Mouse (Mus musculus) embryo, embryonic 10 days (tissue): ENCODE data around the gene Aplp2.

Experiments
- DNase-seq: peaks from one replicate; pipeline ENCODE4 v3.0.0-alpha.2; 2015; ENCODE audit warnings: low spot score

Aplp2 gene

GRCm38 (mm10) chr9:31211690-31212499 lies at the start of gene Aplp2:
Gene Aplp2, minus strand, starts transcription at chr9:31211815.
- DNase-seq = peak; percentile 99

DNA sequence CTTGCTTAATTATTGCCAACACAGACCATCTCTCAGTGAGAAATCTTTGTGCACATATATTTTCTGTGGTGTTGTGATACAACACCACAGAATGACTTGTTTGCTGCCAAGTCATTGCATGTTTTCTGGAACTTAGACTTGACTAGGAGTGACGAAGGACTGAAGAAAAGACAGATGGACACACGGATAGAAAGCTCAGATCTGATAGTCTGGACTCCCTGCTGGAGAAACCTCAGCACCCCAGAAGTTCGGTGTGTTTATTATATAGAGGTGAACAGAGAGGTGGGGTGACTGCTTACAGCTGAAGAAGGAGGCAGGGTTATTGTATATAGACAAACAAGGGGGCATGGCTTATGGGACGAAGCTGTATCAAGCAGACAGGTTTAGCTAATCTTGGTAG lies 48.6 kb upstream of the Aplp2 start:
- DNase-seq = no peak

DNA sequence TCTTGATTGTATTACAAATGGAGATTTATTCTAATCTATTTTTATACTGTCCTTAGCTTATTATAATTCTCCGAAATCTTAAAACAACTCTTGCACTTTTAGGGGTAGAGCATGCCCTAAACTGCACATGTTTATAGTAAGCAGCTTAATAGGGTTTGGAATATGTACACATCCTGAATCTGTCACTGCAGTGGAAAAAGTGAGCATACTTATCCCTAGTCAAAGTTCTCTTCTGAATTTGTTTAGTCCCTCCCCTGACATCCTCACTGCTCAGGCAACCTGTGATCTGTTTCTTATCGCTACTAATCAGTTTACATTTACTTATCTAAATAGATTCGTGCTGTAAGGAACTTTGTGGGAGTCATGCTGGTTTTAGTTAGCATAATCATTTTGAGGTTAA lies 46.6 kb upstream of the Aplp2 start:
- no peak for DNase-seq

GRCm38 (mm10) chr9:31255953-31256352 lies 44.3 kb upstream of the Aplp2 start:
- DNase-seq = no peak

DNA sequence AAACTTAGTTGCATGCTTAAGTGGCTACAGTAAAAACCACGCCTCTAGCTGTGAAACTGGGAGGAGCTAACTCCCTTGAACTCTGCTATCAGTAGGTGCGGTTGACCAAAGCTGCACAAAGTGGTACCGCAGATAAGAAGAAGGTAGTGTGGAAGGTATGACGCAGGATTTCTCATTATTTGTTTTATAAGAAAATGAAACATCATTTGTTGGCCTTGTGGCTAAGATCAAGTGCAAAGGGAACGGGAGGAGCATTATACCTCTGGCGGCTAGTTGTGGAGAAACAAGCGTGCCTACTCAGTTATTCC lies 43.0 kb upstream of the Aplp2 start:
- no peak for DNase-seq

DNA sequence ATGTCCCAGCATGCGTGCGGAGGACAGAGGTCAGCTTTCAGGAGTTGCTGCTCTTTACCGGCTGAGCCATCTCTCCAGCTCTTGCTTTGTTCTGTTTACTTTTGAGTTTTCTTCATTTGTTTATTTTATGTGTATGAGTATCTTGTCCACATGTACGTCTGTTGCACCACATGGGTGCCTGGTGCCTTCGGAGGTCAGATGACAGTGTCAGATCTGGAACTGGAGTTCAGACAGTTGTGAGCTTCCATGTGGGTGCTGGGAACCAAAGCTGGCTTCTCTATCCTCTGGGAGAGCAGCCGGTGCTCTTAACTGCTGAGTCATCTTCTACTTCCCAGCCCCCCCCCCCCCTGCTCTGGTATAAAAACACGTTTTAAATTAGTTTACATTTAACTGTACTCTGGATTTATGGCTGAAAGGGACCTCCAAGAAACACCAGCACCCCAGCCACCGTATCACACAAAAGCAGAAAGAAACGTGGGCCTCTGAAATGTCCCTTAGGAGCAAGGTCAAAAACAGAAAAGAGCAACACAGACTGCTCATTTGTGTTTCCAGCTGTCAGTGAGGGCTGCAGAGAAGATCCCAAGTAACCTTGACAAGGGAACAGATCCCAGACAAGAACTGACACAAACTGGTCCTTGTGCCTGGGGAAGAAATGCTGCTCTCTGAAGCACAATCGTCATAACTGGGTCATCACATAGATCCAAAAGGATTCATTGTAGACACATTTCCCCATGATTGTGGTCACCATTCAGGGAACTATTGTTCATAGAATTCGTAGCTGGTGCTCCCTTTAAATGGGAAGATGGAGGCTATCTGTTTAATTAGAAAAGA lies 42.5 kb upstream of the Aplp2 start:
- no peak for DNase-seq

- peak; percentile 62 for DNase-seq
Measured at GRCm38 (mm10) chr9:31253311-31253734, 41.7 kb upstream of the Aplp2 start.

DNA sequence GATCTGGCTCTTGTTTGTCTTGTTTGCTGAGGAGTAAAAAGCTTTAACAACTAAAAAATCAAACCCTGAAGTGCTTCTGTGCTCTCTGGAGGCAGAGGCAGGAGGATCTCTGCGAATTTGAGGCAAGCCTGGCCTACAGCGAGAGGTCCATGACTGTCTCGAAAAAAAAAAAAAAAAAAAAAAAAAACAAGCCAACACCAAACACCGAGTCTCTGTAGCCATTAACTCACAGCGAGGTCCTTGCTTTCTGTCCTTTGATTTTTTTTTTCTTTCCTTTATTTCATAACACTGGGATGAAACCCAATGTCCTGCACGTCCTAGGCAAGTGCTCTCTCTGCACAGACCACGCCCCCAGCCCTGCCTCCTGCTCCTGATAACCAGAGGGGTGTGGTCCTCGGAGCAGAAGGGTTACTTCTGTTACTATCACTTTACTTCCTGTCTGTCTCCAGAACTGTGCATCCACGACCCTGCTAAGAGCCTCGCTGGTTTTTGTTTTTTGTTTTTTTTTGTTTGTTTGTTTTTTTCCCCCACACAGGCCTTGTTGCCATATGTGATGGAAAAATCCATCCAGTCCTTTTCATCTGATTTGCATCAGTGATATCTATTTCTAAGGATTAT lies 40.7 kb upstream of the Aplp2 start:
- peak; percentile 28 for DNase-seq

DNA sequence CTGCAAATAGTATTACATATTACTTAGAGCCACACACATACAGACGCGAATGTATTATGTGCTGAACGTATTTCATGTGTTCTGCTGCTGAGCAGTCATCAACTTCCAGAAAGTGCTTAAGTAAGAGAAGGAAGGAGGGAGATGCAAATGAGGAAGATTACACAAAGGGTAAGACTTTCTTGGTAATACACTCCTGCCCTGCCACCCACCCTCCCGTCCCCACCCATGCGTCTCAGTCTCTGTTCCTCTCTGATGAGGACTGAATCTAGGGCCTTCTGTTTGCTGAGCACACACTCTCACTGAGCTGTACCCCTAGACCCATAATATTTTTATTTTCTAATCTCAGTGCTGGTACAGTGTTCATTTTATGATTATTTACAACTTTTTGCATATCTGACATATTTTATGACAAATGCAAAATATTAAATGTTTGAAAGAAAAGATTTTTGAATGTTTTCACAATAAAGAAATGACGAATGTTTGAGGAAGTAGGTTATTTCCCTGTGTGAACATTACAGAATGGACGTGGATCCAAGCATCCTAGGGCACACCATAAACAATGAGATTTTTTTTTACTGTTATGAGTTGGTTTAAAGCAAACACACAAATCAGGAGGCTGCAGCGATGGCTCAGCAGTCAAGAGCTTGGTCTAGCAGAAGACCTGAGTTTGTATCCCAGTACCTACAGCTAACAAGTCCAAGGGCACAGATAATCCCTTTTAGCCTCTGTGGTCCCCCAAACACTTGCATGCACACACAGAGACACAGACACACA lies 36.0 kb upstream of the Aplp2 start:
- no peak for DNase-seq

- no peak for DNase-seq
Measured at GRCm38 (mm10) chr9:31246421-31246820, 34.8 kb upstream of the Aplp2 start.

- no peak for DNase-seq
Measured at GRCm38 (mm10) chr9:31245006-31245405, 33.4 kb upstream of the Aplp2 start.

GRCm38 (mm10) chr9:31243939-31244333 lies 32.3 kb upstream of the Aplp2 start:
- DNase-seq = no peak

- DNase-seq = no peak
Measured at GRCm38 (mm10) chr9:31243306-31243938, 31.8 kb upstream of the Aplp2 start.

DNA sequence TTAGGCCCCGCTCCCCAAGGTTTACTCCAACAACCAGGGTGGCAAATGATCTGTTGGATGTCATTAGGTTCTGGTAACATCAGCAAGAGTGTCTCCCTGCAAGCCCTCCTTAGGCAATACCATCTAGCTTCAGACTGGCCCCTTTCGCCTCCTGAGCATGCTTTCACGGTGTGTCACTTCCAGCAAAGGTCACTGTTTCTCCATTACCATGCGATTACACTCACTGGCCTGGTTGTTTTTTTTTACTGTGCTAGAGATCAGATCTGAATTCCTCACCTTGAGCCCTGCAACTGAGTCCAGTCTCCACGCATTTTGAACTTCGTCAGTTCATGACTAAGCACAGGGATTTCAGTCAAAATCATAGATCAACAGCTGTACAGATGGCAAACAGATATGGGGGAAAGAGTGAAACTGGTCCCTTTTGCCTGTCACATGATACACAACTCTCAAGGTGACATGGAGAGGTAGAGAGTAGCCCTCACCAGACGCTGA lies 29.6 kb upstream of the Aplp2 start:
- DNase-seq = no peak

DNA sequence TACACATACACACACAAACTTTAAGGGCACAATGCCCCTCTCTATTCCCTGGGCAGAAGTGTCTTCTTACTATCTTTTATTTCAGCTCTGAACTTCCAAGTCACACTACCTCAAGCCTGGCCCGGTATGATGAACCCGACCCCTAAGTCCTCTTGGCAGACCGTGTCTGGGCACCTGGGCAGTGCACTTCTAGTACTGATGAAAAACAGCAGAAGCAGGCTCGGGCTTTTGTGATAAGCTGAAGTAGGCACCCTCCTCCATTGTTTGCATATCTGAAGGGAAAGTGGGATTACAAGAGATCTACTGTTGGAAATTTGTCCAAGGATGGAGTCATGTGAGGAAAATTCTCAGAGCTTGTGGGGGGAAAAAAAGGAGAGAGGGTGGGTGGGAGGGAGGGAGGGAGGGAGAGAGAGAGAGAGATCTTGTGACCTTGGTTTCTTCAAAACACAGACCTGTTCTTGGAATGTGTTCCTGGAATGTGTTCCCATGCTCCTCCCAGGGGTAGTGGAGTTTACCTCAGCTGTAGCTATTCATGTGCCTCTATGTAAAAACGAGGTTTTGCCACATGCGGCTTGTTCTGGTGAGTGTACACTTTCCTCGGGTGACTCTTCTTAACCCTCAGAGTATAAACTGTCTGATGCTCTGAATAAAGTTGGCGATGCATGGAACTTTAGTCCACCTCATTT lies 29.1 kb upstream of the Aplp2 start:
- no peak for DNase-seq

DNA sequence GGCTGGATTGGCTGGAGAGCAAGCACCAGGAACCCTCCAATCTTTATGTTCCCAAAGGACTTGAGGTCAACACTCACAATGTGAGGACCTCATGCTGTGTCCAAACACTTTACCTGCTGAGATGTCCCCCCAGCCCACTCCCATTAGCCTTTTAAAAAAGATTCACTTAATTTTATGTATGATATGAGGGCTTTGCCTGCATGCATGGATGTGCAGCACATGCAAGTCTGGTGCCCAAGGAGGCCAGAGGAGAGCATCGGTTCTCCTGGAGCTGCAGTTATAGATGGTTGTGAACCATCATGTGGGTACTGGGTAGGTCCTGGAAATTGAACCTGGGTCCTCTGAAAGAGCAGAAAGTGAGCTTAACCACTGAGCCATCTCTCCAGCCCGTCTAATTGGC lies 27.9 kb upstream of the Aplp2 start:
- no peak for DNase-seq

DNA sequence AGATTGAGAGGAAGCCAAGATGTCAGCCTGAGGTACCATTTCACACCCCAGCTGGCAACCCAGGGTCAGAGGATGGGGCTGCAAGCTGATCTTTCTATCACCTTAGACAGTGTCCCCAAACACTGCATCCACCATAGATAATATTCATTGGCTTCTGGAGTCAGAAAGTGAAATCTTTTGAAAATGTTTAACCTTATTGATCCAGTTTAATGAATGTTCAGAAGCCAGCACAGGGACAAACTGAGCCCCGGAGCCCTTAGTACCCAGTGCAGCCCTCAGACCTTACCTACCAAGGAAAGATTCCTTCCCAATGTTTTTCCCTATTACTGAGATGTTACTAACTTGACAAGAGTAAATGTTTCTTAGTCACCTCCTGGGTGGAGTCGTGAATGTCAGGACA lies 26.9 kb upstream of the Aplp2 start:
- no peak for DNase-seq

DNA sequence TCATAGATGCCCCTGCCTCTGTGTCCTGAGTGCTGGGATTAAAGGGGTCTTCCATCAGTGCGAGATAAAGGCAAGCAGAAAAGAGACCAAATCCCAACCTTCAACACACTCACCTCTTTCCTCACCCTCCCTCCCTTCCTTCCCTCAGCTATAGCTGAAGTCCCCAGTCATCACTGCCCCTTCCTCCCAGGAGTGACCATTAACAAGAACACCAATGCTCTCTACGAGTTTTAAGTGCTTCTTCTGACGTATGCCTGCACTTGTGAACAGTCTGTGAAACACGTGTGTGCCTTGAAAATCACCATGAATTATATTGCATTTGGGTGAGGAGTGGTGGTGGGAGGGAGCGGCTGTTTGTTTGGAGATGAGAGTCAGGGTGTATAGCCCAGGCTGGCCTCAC lies 24.5 kb upstream of the Aplp2 start:
- no peak for DNase-seq

GRCm38 (mm10) chr9:31235489-31235888 lies 23.9 kb upstream of the Aplp2 start:
- DNase-seq = no peak

DNA sequence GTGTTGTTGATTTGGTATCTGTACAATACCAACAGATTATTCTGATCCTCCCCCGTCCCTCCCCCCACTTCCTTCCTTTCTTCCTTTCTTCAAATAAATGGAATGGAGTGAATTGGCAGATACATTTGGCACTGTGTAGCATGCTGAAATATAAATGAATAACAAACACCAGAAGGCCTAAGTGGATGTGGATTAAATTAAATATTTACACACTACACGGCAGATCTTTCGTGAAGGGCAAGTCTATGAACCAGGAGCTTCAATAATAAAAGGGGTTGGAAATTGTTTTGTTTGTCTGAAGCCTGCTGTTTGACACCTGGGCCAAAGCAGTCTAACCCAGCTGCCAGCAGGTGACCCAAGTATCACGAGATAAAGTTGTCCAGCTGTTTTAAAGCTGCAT lies 23.4 kb upstream of the Aplp2 start:
- no peak for DNase-seq

- DNase-seq = no peak
Measured at GRCm38 (mm10) chr9:31226541-31226940, 14.9 kb upstream of the Aplp2 start.
